Mouse (Mus musculus): Measurements from ENCODE around the gene BC024063. TPM values are rescaled to one million over a fixed set of nuclear protein-coding genes. Genes with fewer than 3 reads are reported as not detected.
"Not testable (repeated sequence)": the region's sequence is repeated elsewhere in the genome, so short reads cannot be mapped to it uniquely, and the experiment has no call there.

Gene BC024063
- polyA plus RNA-seq (2012) = not detected in 2 replicates

- H3K4me3 ChIP-seq (replicated peaks) = peak within 1 kb of the TSS; percentile 65
- H3K9me3 ChIP-seq (ENCODE audit: control insufficient read depth, low read length); H3K27me3 ChIP-seq (ENCODE audit: control insufficient read depth); H3K36me3 ChIP-seq (ENCODE audit: control insufficient read depth); H3K4me1 ChIP-seq (ENCODE audit: control insufficient read depth): not testable (repeated sequence)
Observed at GRCm38 (mm10) chr10:82082728-82083621, at the start of gene BC024063. Gene BC024063 (plus strand): TSS chr10:82083353.

- Histone ChIP-seq H3K27me3 (ENCODE audit: control insufficient read depth) (no peaks in the 10 kb centered on the region), H3K36me3 (ENCODE audit: control insufficient read depth) (no peaks in the 10 kb centered on the region), H3K4me1 (ENCODE audit: control insufficient read depth) (peaks cover under 1% of the 10 kb centered on the region; the same call in 1 of the 2 replicates), H3K4me3 (replicated peaks) (no peak overlapping the region), H3K9me3 (ENCODE audit: control insufficient read depth, low read length) (peaks cover 3% of the 10 kb centered on the region)
- TF ChIP-seq TAL1 (IDR thresholded peaks at IDR 0.05; ENCODE audit: low read length) (no peak), GATA1 (IDR thresholded peaks at IDR 0.05; ENCODE audit: low read length) (no peak)
Observed at GRCm38 (mm10) chr10:82042191-82042590, 41.0 kb upstream of the BC024063 start.

- Histone ChIP-seq H3K4me1 (ENCODE audit: control insufficient read depth) (peaks cover 16% of the 10 kb centered on the region), H3K27me3 (ENCODE audit: control insufficient read depth) (no peaks in the 10 kb centered on the region), H3K4me3 (replicated peaks) (no peak overlapping the region), H3K9me3 (ENCODE audit: control insufficient read depth, low read length) (peaks cover 14% of the 10 kb centered on the region), H3K36me3 (ENCODE audit: control insufficient read depth) (no peaks in the 10 kb centered on the region)
- no peak for TF ChIP-seq GATA1 (IDR thresholded peaks at IDR 0.05; ENCODE audit: low read length)
Observed at GRCm38 (mm10) chr10:82046603-82047002, 36.5 kb upstream of the BC024063 start.

GRCm38 (mm10) chr10:82047597-82048459 lies 35.3 kb upstream of the BC024063 start, which contains the start of gene Zfp873:
Gene Zfp873 (plus strand): TSS chr10:82048123.
- Histone ChIP-seq H3K9me3 (ENCODE audit: control insufficient read depth, low read length) (peaks cover 25% of the 10 kb centered on the region), H3K4me1 (ENCODE audit: control insufficient read depth) (peaks cover 16% of the 10 kb centered on the region), H3K4me3 (replicated peaks) (peak within 1 kb of the TSS; percentile 64), H3K36me3 (ENCODE audit: control insufficient read depth) (peaks cover 3% of the 10 kb centered on the region), H3K27me3 (ENCODE audit: control insufficient read depth) (no peaks in the 10 kb centered on the region)
- TF ChIP-seq GATA1 (IDR thresholded peaks at IDR 0.05; ENCODE audit: low read length) (no peak), TAL1 (IDR thresholded peaks at IDR 0.05; ENCODE audit: low read length) (no peak)

- H3K9me3 ChIP-seq (ENCODE audit: control insufficient read depth, low read length) = peaks cover 28% of the 10 kb centered on the region
- peaks cover 16% of the 10 kb centered on the region for H3K4me1 ChIP-seq (ENCODE audit: control insufficient read depth)
- H3K27me3 ChIP-seq (ENCODE audit: control insufficient read depth); H3K36me3 ChIP-seq (ENCODE audit: control insufficient read depth): not testable (repeated sequence)
- peak overlapping the region; percentile 64 for H3K4me3 ChIP-seq (replicated peaks)
Observed at GRCm38 (mm10) chr10:82048460-82048804, 34.7 kb upstream of the BC024063 start.

- not testable (repeated sequence) for H3K36me3 ChIP-seq (ENCODE audit: control insufficient read depth); H3K27me3 ChIP-seq (ENCODE audit: control insufficient read depth); H3K4me1 ChIP-seq (ENCODE audit: control insufficient read depth); H3K9me3 ChIP-seq (ENCODE audit: control insufficient read depth, low read length)
- H3K4me3 ChIP-seq (replicated peaks) = peak overlapping the region; percentile 65
Observed at GRCm38 (mm10) chr10:82083622-82083971, 444 bp downstream of the BC024063 start.

GRCm38 (mm10) chr10:82117206-82117605 lies 34.1 kb downstream of the BC024063 start:
- Histone ChIP-seq H3K4me3 (replicated peaks) (no peak overlapping the region), H3K9me3 (ENCODE audit: control insufficient read depth, low read length) (peaks cover 12% of the 10 kb centered on the region), H3K4me1 (ENCODE audit: control insufficient read depth) (no peaks in the 10 kb centered on the region), H3K36me3 (ENCODE audit: control insufficient read depth) (no peaks in the 10 kb centered on the region), H3K27me3 (ENCODE audit: control insufficient read depth) (no peaks in the 10 kb centered on the region)
- TF ChIP-seq TAL1 (IDR thresholded peaks at IDR 0.05; ENCODE audit: low read length) (no peak), GATA1 (IDR thresholded peaks at IDR 0.05; ENCODE audit: low read length) (no peak)

GRCm38 (mm10) chr10:82127850-82128401 lies 44.8 kb downstream of the BC024063 start, which contains the start of gene AU041133:
Gene AU041133 (plus strand): TSS chr10:82128013.
- Histone ChIP-seq H3K36me3 (ENCODE audit: control insufficient read depth) (no peaks in the 10 kb centered on the region), H3K9me3 (ENCODE audit: control insufficient read depth, low read length) (peaks cover 11% of the 10 kb centered on the region), H3K4me1 (ENCODE audit: control insufficient read depth) (peaks cover 11% of the 10 kb centered on the region), H3K27me3 (ENCODE audit: control insufficient read depth) (no peaks in the 10 kb centered on the region), H3K4me3 (replicated peaks) (peak within 1 kb of the TSS; percentile 80)
- no peak for TF ChIP-seq GATA1 (IDR thresholded peaks at IDR 0.05; ENCODE audit: low read length)
- TF ChIP-seq TAL1 (IDR thresholded peaks at IDR 0.05; ENCODE audit: low read length) = no peak

- Histone ChIP-seq H3K9me3 (ENCODE audit: control insufficient read depth, low read length) (peaks cover 27% of the 10 kb centered on the region), H3K4me1 (ENCODE audit: control insufficient read depth) (no peaks in the 10 kb centered on the region), H3K36me3 (ENCODE audit: control insufficient read depth) (peaks cover 18% of the 10 kb centered on the region), H3K4me3 (replicated peaks) (no peak overlapping the region), H3K27me3 (ENCODE audit: control insufficient read depth) (no peaks in the 10 kb centered on the region)
- TF ChIP-seq GATA1 (IDR thresholded peaks at IDR 0.05; ENCODE audit: low read length) = no peak
- TF ChIP-seq TAL1 (IDR thresholded peaks at IDR 0.05; ENCODE audit: low read length) = no peak
Observed at GRCm38 (mm10) chr10:82145282-82145681, 62.1 kb downstream of the BC024063 start.
